Mouse (Mus musculus) embryonic facial prominence, embryonic 15.5 days (tissue): Measurements from ENCODE around the gene Tubg2. TPM values are rescaled to one million over a fixed set of nuclear protein-coding genes. Genes with fewer than 3 reads are reported as not detected.

Experiments used
- ATAC-seq: fragments of 200-750 bp; cut with Nextera tagmentation; 2 replicates; pipeline ENCODE4 v1.8.0; 2017; ENCODE audit warnings: low read depth, moderate TSS enrichment; ENCODE audit not compliant: insufficient number of reproducible peaks, low FRiP score, low TSS enrichment
- H3K27ac ChIP-seq: fragments of 300-500 bp; sonication (generic); replicated peaks from 2 replicates; pipeline ENCODE4 v1.5.1; 2015; ENCODE audit warnings: mild to moderate bottlenecking, inconsistent platforms
- H3K27me3 ChIP-seq: fragments of 300-500 bp; sonication (generic); 2 replicates; pipeline ENCODE4 v1.6.1; 2015; ENCODE audit warnings: inconsistent platforms
- H3K36me3 ChIP-seq: fragments of 300-500 bp; sonication (generic); 2 replicates; pipeline ENCODE4 v1.6.1; 2015; ENCODE audit warnings: mild to moderate bottlenecking, inconsistent platforms
- H3K4me1 ChIP-seq: fragments of 300-500 bp; sonication (generic); 2 replicates; pipeline ENCODE4 v1.6.1; 2015; ENCODE audit warnings: inconsistent platforms
- H3K4me2 ChIP-seq: fragments of 300-500 bp; sonication (generic); replicated peaks from 2 replicates; pipeline ENCODE4 v1.6.1; 2015; ENCODE audit warnings: mild to moderate bottlenecking, inconsistent platforms
- H3K4me3 ChIP-seq: fragments of 300-500 bp; sonication (generic); replicated peaks from 2 replicates; pipeline ENCODE4 v1.5.1; 2015; ENCODE audit warnings: mild to moderate bottlenecking, inconsistent platforms
- H3K9ac ChIP-seq: fragments of 300-500 bp; sonication (generic); 2 replicates; pipeline ENCODE4 v1.6.1; 2015; ENCODE audit warnings: inconsistent platforms
- H3K9me3 ChIP-seq: fragments of 300-500 bp; sonication (generic); replicated peaks from 2 replicates; pipeline ENCODE4 v1.6.1; 2016; ENCODE audit warnings: inconsistent platforms
- WGBS: fragments of 180-500 bp; shearing (Covaris S2); methylation state at CpG from one replicate; pipeline ENCODE4 v1.1.7; 2015; 5-methylcytosine and 5-hydroxymethylcytosine counted together
- polyA plus RNA-seq: library from polyadenylated mRNA; unstranded; fragments of >200 nt; fragmentation: Nextera tagmentation; extraction: Ambion mirVana; gene quantifications from 2 replicates; pipeline ENCODE4 v1.2.1, GENCODE M21; 2015

Gene Tubg2
- 11.1 and 11.9 TPM in 2 replicates for polyA plus RNA-seq

- Histone ChIP-seq H3K27ac (peak within 1 kb of the TSS; percentile 82), H3K4me2 (peak within 1 kb of the TSS; percentile 84), H3K27me3 (no peaks in the 10 kb centered on the region), H3K9ac (peak within 1 kb of the TSS; percentile 44), H3K4me3 (peak within 1 kb of the TSS; percentile 48), H3K9me3 (no peaks in the 10 kb centered on the region), H3K36me3 (no peaks in the 10 kb centered on the region), H3K4me1 (peaks cover 15% of the 10 kb centered on the region)
- WGBS: 2% methylated on average over 36 of the region's 36 CpGs
- ATAC-seq: peak; percentile 79
Observed at GRCm38 (mm10) chr11:101155728-101156371, at the start of gene Tubg2. TSS of gene Tubg2 (plus strand) at chr11:101155907.

- Histone ChIP-seq H3K9me3 (no peaks in the 10 kb centered on the region), H3K36me3 (peaks cover 17% of the 10 kb centered on the region), H3K9ac (no peak overlapping the region), H3K4me1 (no peaks in the 10 kb centered on the region), H3K4me2 (no peak overlapping the region), H3K27ac (no peak overlapping the region), H3K4me3 (no peak overlapping the region), H3K27me3 (no peaks in the 10 kb centered on the region)
- 67% methylated on average over 4 of the region's 4 CpGs for WGBS
- no peak for ATAC-seq
Observed at GRCm38 (mm10) chr11:101109351-101109750, 46.4 kb upstream of the Tubg2 start.

GRCm38 (mm10) chr11:101110708-101111107 lies 45.0 kb upstream of the Tubg2 start:
- H3K27me3 ChIP-seq: no peaks in the 10 kb centered on the region
- no peak for ATAC-seq
- 0 out of 2 replicates have a peak, but pooled peaks cover 7% of the 10 kb centered on the region for H3K4me1 ChIP-seq
- no peak overlapping the region for H3K9ac ChIP-seq
- no peak overlapping the region for H3K4me2 ChIP-seq
- WGBS: 64% methylated on average over 5 of the region's 5 CpGs
- no peak overlapping the region for H3K27ac ChIP-seq
- H3K4me3 ChIP-seq: no peak overlapping the region
- H3K36me3 ChIP-seq: 0 out of 2 replicates have a peak, but pooled peaks cover 7% of the 10 kb centered on the region
- no peaks in the 10 kb centered on the region for H3K9me3 ChIP-seq

- no peak overlapping the region for H3K27ac ChIP-seq
- WGBS: 86% methylated on average over 4 of the region's 4 CpGs
- no peak overlapping the region for H3K4me2 ChIP-seq
- 0 out of 2 replicates have a peak, but pooled peaks cover 12% of the 10 kb centered on the region for H3K4me1 ChIP-seq
- no peaks in the 10 kb centered on the region for H3K27me3 ChIP-seq
- no peak overlapping the region for H3K9ac ChIP-seq
- no peak for ATAC-seq
- H3K4me3 ChIP-seq: no peak overlapping the region
- H3K9me3 ChIP-seq: no peaks in the 10 kb centered on the region
- H3K36me3 ChIP-seq: 0 out of 2 replicates have a peak, but pooled peaks cover 5% of the 10 kb centered on the region
Observed at GRCm38 (mm10) chr11:101111178-101111577, 44.5 kb upstream of the Tubg2 start.

- H3K27ac ChIP-seq: no peak overlapping the region
- 85% methylated on average over 3 of the region's 3 CpGs for WGBS
- H3K9me3 ChIP-seq: no peaks in the 10 kb centered on the region
- no peaks in the 10 kb centered on the region for H3K27me3 ChIP-seq
- H3K4me1 ChIP-seq: 0 out of 2 replicates have a peak, but pooled peaks cover 17% of the 10 kb centered on the region
- H3K36me3 ChIP-seq: 0 out of 2 replicates have a peak, but pooled peaks cover 5% of the 10 kb centered on the region
- ATAC-seq: no peak
- H3K9ac ChIP-seq: no peak overlapping the region
- no peak overlapping the region for H3K4me2 ChIP-seq
- no peak overlapping the region for H3K4me3 ChIP-seq
Observed at GRCm38 (mm10) chr11:101112186-101112585, 43.5 kb upstream of the Tubg2 start.

- no peak overlapping the region for H3K4me3 ChIP-seq
- H3K4me1 ChIP-seq: peaks cover 33% of the 10 kb centered on the region
- H3K9me3 ChIP-seq: no peaks in the 10 kb centered on the region
- no peak for ATAC-seq
- no peak overlapping the region for H3K9ac ChIP-seq
- H3K36me3 ChIP-seq: 0 out of 2 replicates have a peak, but pooled peaks cover 5% of the 10 kb centered on the region
- H3K27me3 ChIP-seq: no peaks in the 10 kb centered on the region
- H3K4me2 ChIP-seq: no peak overlapping the region
- WGBS: 65% methylated on average over 2 of the region's 2 CpGs
- H3K27ac ChIP-seq: peak overlapping the region; percentile 58
Observed at GRCm38 (mm10) chr11:101115564-101115963, 40.1 kb upstream of the Tubg2 start.

GRCm38 (mm10) chr11:101118105-101118504 lies 37.6 kb upstream of the Tubg2 start:
- H3K36me3 ChIP-seq: peaks cover 16% of the 10 kb centered on the region
- WGBS: 35% methylated on average over 4 of the region's 4 CpGs
- H3K27ac ChIP-seq: peak overlapping the region; percentile 34; the same call in 1 of the 2 replicates
- peak overlapping the region; percentile 96 for H3K9ac ChIP-seq
- H3K4me3 ChIP-seq: peak overlapping the region; percentile 99
- H3K27me3 ChIP-seq: no peaks in the 10 kb centered on the region
- no peaks in the 10 kb centered on the region for H3K9me3 ChIP-seq
- peaks cover 40% of the 10 kb centered on the region for H3K4me1 ChIP-seq
- H3K4me2 ChIP-seq: peak overlapping the region; percentile 82
- ATAC-seq: no peak

GRCm38 (mm10) chr11:101119131-101119760 lies 36.5 kb upstream of the Tubg2 start:
- H3K4me1 ChIP-seq: peaks cover 40% of the 10 kb centered on the region
- no peaks in the 10 kb centered on the region for H3K27me3 ChIP-seq
- H3K9me3 ChIP-seq: no peaks in the 10 kb centered on the region
- peak overlapping the region; percentile 96 for H3K9ac ChIP-seq
- H3K4me3 ChIP-seq: peak overlapping the region; percentile 99
- peak overlapping the region; percentile 82 for H3K4me2 ChIP-seq
- H3K36me3 ChIP-seq: peaks cover 24% of the 10 kb centered on the region
- H3K27ac ChIP-seq: peak overlapping the region; percentile 93
- WGBS: under 1% methylated on average over 39 of the region's 39 CpGs
- ATAC-seq: peak; percentile 80

- peak; percentile 94 for ATAC-seq
- Histone ChIP-seq H3K9me3 (no peaks in the 10 kb centered on the region), H3K4me2 (peak within 1 kb of the TSS; percentile 82), H3K4me3 (peak within 1 kb of the TSS; percentile 99), H3K36me3 (peaks cover 27% of the 10 kb centered on the region), H3K9ac (peak within 1 kb of the TSS; percentile 96), H3K27me3 (no peaks in the 10 kb centered on the region), H3K4me1 (peaks cover 36% of the 10 kb centered on the region), H3K27ac (peak within 1 kb of the TSS; percentile 93)
- under 1% methylated on average over 61 of the region's 61 CpGs for WGBS
Observed at GRCm38 (mm10) chr11:101119761-101120544, 35.8 kb upstream of the Tubg2 start, which contains the start of the genes Retreg3 and Tubg1. TSS of gene Retreg3 (minus strand) at chr11:101119893. TSS of gene Tubg1 (plus strand) at chr11:101119938.

GRCm38 (mm10) chr11:101120545-101121188 lies 35.0 kb upstream of the Tubg2 start:
- Histone ChIP-seq H3K27ac (peak overlapping the region; percentile 93), H3K36me3 (peaks cover 34% of the 10 kb centered on the region), H3K9me3 (no peaks in the 10 kb centered on the region), H3K4me2 (peak overlapping the region; percentile 82), H3K9ac (peak overlapping the region; percentile 63), H3K4me1 (peaks cover 33% of the 10 kb centered on the region), H3K4me3 (peak overlapping the region; percentile 99), H3K27me3 (no peaks in the 10 kb centered on the region)
- ATAC-seq: no peak
- 18% methylated on average over 19 of the region's 19 CpGs for WGBS
